Mouse (Mus musculus) kidney, embryonic 14.5 days (tissue): ENCODE results near the gene Ppat. TPM values are rescaled to one million over a fixed set of nuclear protein-coding genes. Genes with fewer than 3 reads are reported as not detected.

ENCODE experiments used
- ATAC-seq: fragments of 200-750 bp; cut with Nextera tagmentation; 2 replicates; pipeline ENCODE4 v1.8.0; 2017; ENCODE audit warnings: moderate number of reproducible peaks, mild to moderate bottlenecking, moderate TSS enrichment, moderate library complexity; ENCODE audit not compliant: low FRiP score, low TSS enrichment
- H3K27ac ChIP-seq: fragments of 300-500 bp; sonication (generic); 2 replicates; pipeline ENCODE4 v1.5.1; 2014; ENCODE audit warnings: low read depth, mild to moderate bottlenecking, low read length, moderate library complexity, mixed read lengths
- H3K27me3 ChIP-seq: fragments of 300-500 bp; sonication (generic); 2 replicates; pipeline ENCODE4 v1.6.1; 2014; ENCODE audit warnings: mild to moderate bottlenecking, low read length; ENCODE audit not compliant: control insufficient read depth, insufficient read depth
- H3K36me3 ChIP-seq: fragments of 300-500 bp; sonication (generic); 2 replicates; pipeline ENCODE4 v1.6.1; 2014; ENCODE audit warnings: low read length, mixed read lengths; ENCODE audit not compliant: control insufficient read depth, insufficient read depth
- H3K4me1 ChIP-seq: fragments of 300-500 bp; sonication (generic); 2 replicates; pipeline ENCODE4 v1.6.1; 2014; ENCODE audit warnings: low read length, mixed read lengths; ENCODE audit not compliant: control insufficient read depth, insufficient read depth
- H3K4me2 ChIP-seq: fragments of 300-500 bp; sonication (generic); replicated peaks from 2 replicates; pipeline ENCODE4 v1.6.1; 2014; ENCODE audit warnings: low read depth, mild to moderate bottlenecking, low read length
- H3K4me3 ChIP-seq: fragments of 300-500 bp; sonication (generic); 2 replicates; pipeline ENCODE4 v1.5.1; 2014; ENCODE audit warnings: mild to moderate bottlenecking, low read length
- H3K9ac ChIP-seq: fragments of 300-500 bp; sonication (generic); 2 replicates; pipeline ENCODE4 v1.6.1; 2014; ENCODE audit warnings: low read depth, mild to moderate bottlenecking, low read length, moderate library complexity
- H3K9me3 ChIP-seq: fragments of 300-500 bp; sonication (generic); 2 replicates; pipeline ENCODE4 v1.6.1; 2016; ENCODE audit warnings: low read length; ENCODE audit not compliant: control insufficient read depth
- WGBS: fragments of 180-500 bp; shearing (Covaris S2); extraction: QIAGEN DNeasy Blood & Tissue Kit; methylation state at CpG from one replicate; pipeline ENCODE4 v1.1.7; 2014; 5-methylcytosine and 5-hydroxymethylcytosine counted together
- polyA plus RNA-seq: library from polyadenylated mRNA; unstranded; fragments of >200 nt; fragmentation: Nextera tagmentation; extraction: Ambion mirVana; gene quantifications from 2 replicates; pipeline ENCODE4 v1.2.1, GENCODE M21; 2014

The Ppat gene
- polyA plus RNA-seq, 1 experiment from 2014 or later, result 51.7 TPM

- Histone ChIP-seq H3K27me3 (no peaks in the 10 kb centered on the region), H3K4me2 (no peak overlapping the region), H3K9me3 (no peaks in the 10 kb centered on the region), H3K4me1 (peaks cover 19% of the 10 kb centered on the region), H3K4me3 (no peak overlapping the region), H3K27ac (no peak overlapping the region), H3K36me3 (peaks cover 37% of the 10 kb centered on the region), H3K9ac (no peak overlapping the region)
- 72% methylated on average over 3 of the region's 3 CpGs for WGBS
- no peak for ATAC-seq
Measured at GRCm38 (mm10) chr5:76953794-76954193, 2.4 kb upstream of the Ppat start.

- Histone ChIP-seq H3K27me3 (no peaks in the 10 kb centered on the region), H3K27ac (peak overlapping the region; percentile 90), H3K4me3 (peak overlapping the region; percentile 87), H3K9ac (peak overlapping the region; percentile 85), H3K4me2 (peak overlapping the region; percentile 54), H3K36me3 (peaks cover 23% of the 10 kb centered on the region), H3K4me1 (peaks cover 19% of the 10 kb centered on the region), H3K9me3 (no peaks in the 10 kb centered on the region)
- 10% methylated on average over 7 of the region's 7 CpGs for WGBS
- ATAC-seq, result no peak
Measured at GRCm38 (mm10) chr5:76952112-76953040, 998 bp upstream of the Ppat start.

GRCm38 (mm10) chr5:76950343-76951105, 854 bp downstream of the Ppat start:
- peaks cover 19% of the 10 kb centered on the region for H3K4me1 ChIP-seq
- peaks cover 7% of the 10 kb centered on the region; the same call in 1 of the 2 replicates for H3K36me3 ChIP-seq
- ATAC-seq, result no peak
- H3K9me3 ChIP-seq, result no peaks in the 10 kb centered on the region
- WGBS, result under 1% methylated on average over 24 of the region's 24 CpGs
- H3K4me3 ChIP-seq, result peak overlapping the region; percentile 87
- H3K4me2 ChIP-seq, result peak overlapping the region; percentile 54
- H3K9ac ChIP-seq, result peak overlapping the region; percentile 85
- peak overlapping the region; percentile 90; the same call in 1 of the 2 replicates for H3K27ac ChIP-seq
- no peaks in the 10 kb centered on the region for H3K27me3 ChIP-seq

- Histone ChIP-seq H3K4me3 (no peak overlapping the region), H3K4me2 (no peak overlapping the region), H3K4me1 (peaks cover 12% of the 10 kb centered on the region), H3K27ac (no peak overlapping the region), H3K27me3 (no peaks in the 10 kb centered on the region), H3K36me3 (no peaks in the 10 kb centered on the region; the same call in 1 of the 2 replicates), H3K9me3 (no peaks in the 10 kb centered on the region), H3K9ac (no peak overlapping the region)
- WGBS, result 87% methylated on average over 4 of the region's 4 CpGs
- no peak for ATAC-seq
Measured at GRCm38 (mm10) chr5:76947758-76948157, 3.6 kb downstream of the Ppat start.

- Histone ChIP-seq H3K27me3 (no peaks in the 10 kb centered on the region), H3K36me3 (no peaks in the 10 kb centered on the region; the same call in 1 of the 2 replicates), H3K4me2 (no peak overlapping the region), H3K4me3 (no peak overlapping the region), H3K27ac (no peak overlapping the region), H3K9me3 (no peaks in the 10 kb centered on the region), H3K9ac (no peak overlapping the region), H3K4me1 (peaks cover 9% of the 10 kb centered on the region)
- WGBS, result 86% methylated on average over 4 of the region's 4 CpGs
- no peak for ATAC-seq
Measured at GRCm38 (mm10) chr5:76947142-76947541, 4.2 kb downstream of the Ppat start.

- Histone ChIP-seq H3K27me3 (no peaks in the 10 kb centered on the region), H3K9ac (no peak overlapping the region), H3K4me2 (no peak overlapping the region), H3K27ac (no peak overlapping the region), H3K4me1 (peaks cover 9% of the 10 kb centered on the region), H3K4me3 (no peak overlapping the region), H3K36me3 (peaks cover 2% of the 10 kb centered on the region), H3K9me3 (no peaks in the 10 kb centered on the region; the same call in 1 of the 2 replicates)
- WGBS, result 86% methylated on average over 2 of the region's 2 CpGs
- ATAC-seq, result no peak
Measured at GRCm38 (mm10) chr5:76945678-76946033, 5.7 kb downstream of the Ppat start.

- no peak for ATAC-seq
- Histone ChIP-seq H3K4me2 (no peak overlapping the region), H3K36me3 (peaks cover 8% of the 10 kb centered on the region), H3K9me3 (no peaks in the 10 kb centered on the region; the same call in 1 of the 2 replicates), H3K9ac (no peak overlapping the region), H3K4me1 (peaks cover 9% of the 10 kb centered on the region), H3K4me3 (no peak overlapping the region), H3K27ac (no peak overlapping the region), H3K27me3 (no peaks in the 10 kb centered on the region)
- WGBS, result 54% methylated on average over 6 of the region's 6 CpGs
Measured at GRCm38 (mm10) chr5:76944965-76945677, 6.3 kb downstream of the Ppat start.

- H3K4me3 ChIP-seq, result no peak overlapping the region
- H3K9me3 ChIP-seq, result peaks cover 4% of the 10 kb centered on the region
- 69% methylated on average over 4 of the region's 4 CpGs for WGBS
- ATAC-seq, result no peak
- peaks cover 16% of the 10 kb centered on the region for H3K36me3 ChIP-seq
- no peak overlapping the region for H3K9ac ChIP-seq
- H3K27me3 ChIP-seq, result no peaks in the 10 kb centered on the region
- no peak overlapping the region for H3K27ac ChIP-seq
- no peak overlapping the region for H3K4me2 ChIP-seq
- no peaks in the 10 kb centered on the region for H3K4me1 ChIP-seq
Measured at GRCm38 (mm10) chr5:76942505-76942904, 8.9 kb downstream of the Ppat start.
